Mouse (Mus musculus) brain, embryonic 14.5 days (tissue): Measurements from ENCODE around the gene Nt5c2.

Experiments
- CTCF ChIP-seq: fragments of 200-500 bp; IDR thresholded peaks from 2 replicates; pipeline ENCODE4 v1.5.1; 2012; ENCODE audit warnings: inconsistent platforms, mild to moderate bottlenecking, moderate library complexity, borderline replicate concordance; ENCODE audit not compliant: insufficient read depth, insufficient read length; ENCODE audit errors: extremely low read depth
- POLR2A ChIP-seq: fragments of 200-500 bp; IDR thresholded peaks from 2 replicates; pipeline ENCODE4 v1.6.1; 2012; ENCODE audit warnings: mild to moderate bottlenecking, inconsistent platforms, borderline replicate concordance; ENCODE audit not compliant: poor library complexity, insufficient read depth, insufficient read length, severe bottlenecking; ENCODE audit errors: extremely low read depth

GRCm38 (mm10) chr19:46963440-46963839, 51.5 kb downstream of the Nt5c2 start:
- TF ChIP-seq POLR2A (no peak), CTCF (no peak)
